Mouse (Mus musculus): ENCODE measurements around the gene C1qtnf3. TPM values are rescaled to one million over a fixed set of nuclear protein-coding genes. Genes with fewer than 3 reads are reported as not detected.
A peak's percentile ranks its signal among the peaks of the same experiment; 100 is the strongest.

C1qtnf3 gene
- total RNA-seq (2021), result not detected
- long read RNA-seq, experiment 1, partial matches to known transcripts, result 0 of 1 reads
- long read RNA-seq, experiment 1, other reads (novel, unspliced or antisense), result 1 of 1 reads
- long read RNA-seq, experiment 2, result 0 reads

- TF ChIP-seq CTCF (conservative IDR thresholded peaks at IDR 0.05), result no peak
- H3K27ac ChIP-seq, result no peak within 1 kb of the TSS
- DNase-seq (ENCODE audit: low spot score in 2 of 2), result no peak
- no peak within 1 kb of the TSS; the same call in 1 of the 2 replicates for H3K4me3 ChIP-seq
Observed at GRCm38 (mm10) chr15:10951951-10952759, at the start of gene C1qtnf3. Gene C1qtnf3, plus strand, starts transcription at chr15:10952332.

DNA sequence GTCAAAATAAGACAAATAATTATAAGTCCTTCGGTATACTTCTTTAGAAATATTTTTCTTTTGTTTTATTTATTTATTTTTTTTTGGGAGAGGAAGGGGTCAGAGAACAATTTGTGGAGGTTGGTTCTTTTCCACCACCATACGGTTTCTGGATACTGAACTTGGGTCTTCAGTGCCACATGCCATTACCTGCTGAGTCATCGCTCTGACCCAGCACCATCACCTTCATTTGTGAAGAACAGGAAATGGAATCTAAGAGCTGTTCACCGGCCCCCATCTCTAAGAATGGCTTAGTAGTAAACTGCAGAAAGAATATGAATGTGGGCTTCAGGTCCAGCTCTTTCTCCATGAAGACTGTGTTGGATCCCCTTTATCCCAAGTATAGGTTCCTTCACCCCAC, 49.8 kb upstream of the C1qtnf3 start:
- DNase-seq (ENCODE audit: low spot score in 2 of 2), result no peak
- Histone ChIP-seq H3K27ac (no peak overlapping the region), H3K4me3 (no peak overlapping the region)
- TF ChIP-seq CTCF (conservative IDR thresholded peaks at IDR 0.05), result no peak

- Histone ChIP-seq H3K4me3 (no peak overlapping the region), H3K27ac (no peak overlapping the region)
- no peak for TF ChIP-seq CTCF (conservative IDR thresholded peaks at IDR 0.05)
- DNase-seq (ENCODE audit: low spot score in 2 of 2), result no peak
Observed at GRCm38 (mm10) chr15:10916611-10917311, 35.4 kb upstream of the C1qtnf3 start.

DNA sequence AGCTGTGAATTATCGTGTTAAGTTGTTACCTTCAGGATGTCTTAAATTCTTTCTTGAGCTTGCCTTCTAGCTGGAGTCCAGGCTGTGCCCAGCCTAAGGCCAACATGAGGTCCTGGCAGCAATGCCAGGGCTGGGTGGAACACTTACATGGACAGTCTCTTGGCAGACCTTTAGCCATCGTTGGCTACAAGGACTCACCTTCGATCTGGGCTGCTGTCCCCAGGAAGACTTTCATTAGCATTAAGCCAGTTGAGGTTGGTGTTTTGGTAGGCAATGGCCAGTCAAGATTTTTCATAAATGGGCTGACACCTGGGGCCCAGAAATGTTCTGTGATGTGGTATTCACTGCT, 34.8 kb upstream of the C1qtnf3 start:
- Histone ChIP-seq H3K27ac (no peak overlapping the region), H3K4me3 (no peak overlapping the region)
- no peak for DNase-seq (ENCODE audit: low spot score in 2 of 2)
- no peak for TF ChIP-seq CTCF (conservative IDR thresholded peaks at IDR 0.05)

GRCm38 (mm10) chr15:10920212-10920611, 31.9 kb upstream of the C1qtnf3 start:
- Histone ChIP-seq H3K4me3 (no peak overlapping the region), H3K27ac (no peak overlapping the region)
- DNase-seq (ENCODE audit: low spot score in 2 of 2), result no peak
- no peak for TF ChIP-seq CTCF (conservative IDR thresholded peaks at IDR 0.05)

- peak; percentile 82 for TF ChIP-seq CTCF (conservative IDR thresholded peaks at IDR 0.05)
- no peak for DNase-seq (ENCODE audit: low spot score in 2 of 2)
- Histone ChIP-seq H3K27ac (no peak overlapping the region), H3K4me3 (no peak overlapping the region)
Observed at GRCm38 (mm10) chr15:10921064-10921463, 31.1 kb upstream of the C1qtnf3 start.

DNA sequence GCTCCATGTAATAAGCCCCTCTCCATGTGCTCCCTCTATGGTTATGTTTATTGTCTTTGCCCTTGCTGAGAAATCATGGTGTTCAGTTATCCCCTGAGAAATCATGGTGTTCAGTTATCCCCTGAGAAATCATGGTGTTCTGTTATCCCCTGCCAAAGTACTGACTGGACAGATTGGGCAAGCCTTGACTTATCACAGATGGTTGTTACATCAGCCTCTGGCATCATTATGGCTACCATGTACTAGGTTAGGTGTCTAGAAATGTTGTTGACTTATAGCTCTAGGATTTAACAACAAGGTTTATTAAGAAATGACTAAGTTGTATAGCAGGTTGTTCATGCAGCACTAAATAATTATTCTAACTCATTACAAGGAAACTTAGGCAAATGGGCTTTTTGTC, 30.1 kb upstream of the C1qtnf3 start:
- no peak for DNase-seq (ENCODE audit: low spot score in 2 of 2)
- Histone ChIP-seq H3K4me3 (no peak overlapping the region), H3K27ac (no peak overlapping the region)
- TF ChIP-seq CTCF (conservative IDR thresholded peaks at IDR 0.05), result no peak

- no peak overlapping the region for H3K4me3 ChIP-seq
- 0 out of 2 replicates have a peak overlapping the region, but pooled peaks have one; percentile 5 for H3K27ac ChIP-seq
- TF ChIP-seq CTCF (conservative IDR thresholded peaks at IDR 0.05), result no peak
- peak; percentile 8 to 31 for DNase-seq (ENCODE audit: low spot score in 2 of 2)
Observed at GRCm38 (mm10) chr15:10922570-10922969, 29.6 kb upstream of the C1qtnf3 start.

DNA sequence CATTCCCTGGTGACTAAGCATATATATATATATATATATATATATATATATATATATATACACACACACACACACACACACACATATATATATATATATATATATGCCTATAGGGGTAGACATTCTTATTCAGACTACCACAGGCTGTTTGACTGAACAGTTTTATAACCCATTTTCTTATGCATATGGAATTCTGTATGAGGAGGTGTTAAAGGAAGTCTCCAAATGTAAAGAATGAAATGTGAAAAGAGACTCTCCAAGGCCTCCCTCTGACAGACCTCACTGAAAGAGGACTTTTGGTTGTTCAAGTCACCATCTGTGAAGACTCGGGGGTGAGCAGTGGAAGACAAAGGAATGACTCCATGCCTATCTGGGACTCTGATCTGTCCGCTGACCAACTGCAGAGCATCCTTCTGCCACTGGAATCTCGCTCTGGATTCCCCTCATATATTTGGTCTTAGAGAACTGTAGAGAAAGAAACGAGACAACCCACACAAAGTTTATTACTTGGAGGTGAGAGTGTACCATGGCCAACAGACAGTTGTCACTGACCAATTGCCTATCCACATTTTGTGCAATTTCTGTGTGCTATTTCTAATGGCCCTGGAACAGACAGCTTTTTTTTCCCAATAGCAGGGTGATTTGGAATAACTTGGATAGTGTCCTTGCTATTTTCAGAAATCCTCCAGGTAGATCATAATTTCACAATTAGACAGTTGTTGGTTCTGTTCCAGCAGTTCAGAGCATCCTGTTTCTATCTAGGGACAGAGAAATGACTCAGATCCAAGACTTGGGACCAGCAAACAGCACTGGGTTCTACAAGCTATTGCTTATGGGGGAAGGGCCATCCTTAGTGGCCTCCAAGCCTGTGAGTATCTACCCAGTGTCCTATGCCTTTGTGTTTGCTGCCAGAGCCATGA, 28.8 kb upstream of the C1qtnf3 start:
- no peak for TF ChIP-seq CTCF (conservative IDR thresholded peaks at IDR 0.05)

GRCm38 (mm10) chr15:10927325-10927724, 24.8 kb upstream of the C1qtnf3 start:
- DNase-seq (ENCODE audit: low spot score in 2 of 2), result no peak
- H3K4me3 ChIP-seq, result no peak overlapping the region
- no peak overlapping the region for H3K27ac ChIP-seq
- TF ChIP-seq CTCF (conservative IDR thresholded peaks at IDR 0.05), result no peak

More for the DNA sequence above, 28.8 kb upstream of the C1qtnf3 start:
- no peak for DNase-seq (ENCODE audit: low spot score in 2 of 2)
- H3K27ac ChIP-seq, result no peak overlapping the region
- no peak overlapping the region for H3K4me3 ChIP-seq

- Histone ChIP-seq H3K4me3 (no peak overlapping the region), H3K27ac (no peak overlapping the region)
- TF ChIP-seq CTCF (conservative IDR thresholded peaks at IDR 0.05), result no peak
- DNase-seq (ENCODE audit: low spot score in 2 of 2), result no peak
Observed at GRCm38 (mm10) chr15:10928633-10929270, 23.4 kb upstream of the C1qtnf3 start.

GRCm38 (mm10) chr15:10933930-10934329, 18.2 kb upstream of the C1qtnf3 start:
- no peak for DNase-seq (ENCODE audit: low spot score in 2 of 2)
- TF ChIP-seq CTCF (conservative IDR thresholded peaks at IDR 0.05), result no peak
- no peak overlapping the region for H3K4me3 ChIP-seq
- H3K27ac ChIP-seq, result no peak overlapping the region
